Mouse (Mus musculus) gastrocnemius, postnatal 4 days (tissue): Measurements from ENCODE around the gene Zbtb34. TPM values are rescaled to one million over a fixed set of nuclear protein-coding genes. Genes with fewer than 3 reads are reported as not detected.

Experiments used
- DNase-seq, 2 experiments: peaks; one replicate each; pipeline ENCODE4 v3.0.0; 2021 to 2022; ENCODE audit warnings: low spot score in 2 of 2, mixed read lengths in 2 of 2
- total RNA-seq, 2 experiments: library from RNA; stranded (reverse); gene quantifications; 2 replicates each; pipeline ENCODE4 v1.2.3; 2021

Zbtb34 gene
- total RNA-seq, 2 experiments from 2014 or later, result 17.3 to 18.4 TPM

DNA sequence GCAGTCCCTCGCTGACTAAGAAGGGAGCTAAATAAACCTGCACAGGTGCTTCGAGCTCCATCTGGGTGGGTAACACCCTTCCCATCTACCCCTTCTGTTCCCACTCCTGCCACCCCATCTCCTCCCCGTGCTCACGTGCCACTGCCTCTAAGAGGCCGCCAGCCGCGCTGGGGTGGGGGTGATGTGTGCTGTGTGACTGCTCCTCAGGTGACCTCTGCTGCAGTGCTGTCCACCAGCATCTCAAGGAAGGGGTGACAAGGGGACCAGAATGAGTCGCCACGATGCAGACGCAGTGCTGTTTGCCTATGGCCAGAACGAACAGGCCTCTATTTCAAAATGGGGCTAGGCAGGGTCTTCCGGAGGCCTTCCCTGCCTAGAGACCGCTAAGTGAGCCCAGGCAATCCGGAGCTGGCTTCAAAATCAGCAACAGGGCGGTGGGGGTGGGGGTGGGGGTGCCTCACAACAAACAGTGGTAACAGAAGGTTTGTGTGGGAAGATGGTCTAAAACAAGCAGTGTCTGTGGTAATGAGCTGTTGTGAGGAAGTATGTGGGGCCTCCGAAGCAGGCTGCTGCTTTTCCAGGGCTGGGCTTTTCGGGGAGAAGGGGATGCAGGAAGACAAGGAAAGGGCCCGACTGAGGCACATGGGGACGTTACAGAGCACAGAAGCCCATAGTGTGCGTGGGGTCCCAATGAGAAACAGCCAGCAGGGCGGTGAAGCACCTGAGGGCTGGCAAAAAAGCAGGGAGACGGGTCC lies 18.2 kb upstream of the Zbtb34 start:
- no peak for DNase-seq

GRCm38 (mm10) chr2:33446796-33447195 lies 15.7 kb upstream of the Zbtb34 start:
- DNase-seq, result no peak

- DNase-seq, result no peak
These were observed 14.6 kb upstream of the Zbtb34 start for GRCm38 (mm10) chr2:33445741-33446140.

- no peak for DNase-seq
These were observed 13.7 kb upstream of the Zbtb34 start for GRCm38 (mm10) chr2:33444862-33445261.

GRCm38 (mm10) chr2:33444358-33444757 lies 13.2 kb upstream of the Zbtb34 start:
- peak; percentile 71 to 87 for DNase-seq

DNA sequence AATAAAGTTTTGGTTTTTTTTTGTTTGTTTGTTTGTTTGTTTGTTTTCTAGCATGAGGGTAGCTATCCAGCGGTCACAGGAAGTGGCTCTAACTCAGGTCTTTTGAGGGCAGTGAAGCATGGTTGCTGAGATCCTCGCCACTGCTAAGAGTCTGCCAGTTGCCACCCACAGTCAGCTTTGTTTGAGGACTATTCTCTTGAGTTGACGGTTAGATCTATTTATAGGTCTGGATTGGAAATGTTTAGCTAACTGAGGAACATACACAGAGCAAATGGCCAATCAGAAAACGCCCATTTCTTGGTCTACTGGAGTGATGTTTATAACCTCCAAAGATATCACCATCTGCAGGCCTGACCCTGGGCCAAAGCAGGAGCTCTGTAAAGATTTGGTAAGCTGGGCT lies 11.6 kb upstream of the Zbtb34 start:
- no peak for DNase-seq

DNA sequence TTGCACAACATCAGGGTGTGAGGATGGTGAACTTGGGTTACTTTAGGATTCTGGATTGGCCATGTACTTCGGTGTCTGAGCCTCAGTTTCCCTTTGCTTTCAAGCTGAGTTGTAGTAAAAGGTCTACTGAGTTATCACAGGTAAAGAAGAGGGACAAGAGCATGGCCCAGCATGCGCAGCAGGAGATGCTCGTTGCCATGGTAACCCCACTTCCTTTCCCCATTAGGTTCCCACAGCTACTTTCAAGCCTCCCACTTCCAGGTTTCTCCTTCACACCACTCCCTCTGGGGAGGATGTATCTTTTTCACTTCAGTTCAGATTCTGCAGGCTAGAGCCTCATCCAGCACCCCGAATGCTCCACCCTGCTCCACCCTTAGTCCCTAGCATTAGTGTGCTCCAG lies 9.8 kb upstream of the Zbtb34 start:
- DNase-seq, result no peak

DNA sequence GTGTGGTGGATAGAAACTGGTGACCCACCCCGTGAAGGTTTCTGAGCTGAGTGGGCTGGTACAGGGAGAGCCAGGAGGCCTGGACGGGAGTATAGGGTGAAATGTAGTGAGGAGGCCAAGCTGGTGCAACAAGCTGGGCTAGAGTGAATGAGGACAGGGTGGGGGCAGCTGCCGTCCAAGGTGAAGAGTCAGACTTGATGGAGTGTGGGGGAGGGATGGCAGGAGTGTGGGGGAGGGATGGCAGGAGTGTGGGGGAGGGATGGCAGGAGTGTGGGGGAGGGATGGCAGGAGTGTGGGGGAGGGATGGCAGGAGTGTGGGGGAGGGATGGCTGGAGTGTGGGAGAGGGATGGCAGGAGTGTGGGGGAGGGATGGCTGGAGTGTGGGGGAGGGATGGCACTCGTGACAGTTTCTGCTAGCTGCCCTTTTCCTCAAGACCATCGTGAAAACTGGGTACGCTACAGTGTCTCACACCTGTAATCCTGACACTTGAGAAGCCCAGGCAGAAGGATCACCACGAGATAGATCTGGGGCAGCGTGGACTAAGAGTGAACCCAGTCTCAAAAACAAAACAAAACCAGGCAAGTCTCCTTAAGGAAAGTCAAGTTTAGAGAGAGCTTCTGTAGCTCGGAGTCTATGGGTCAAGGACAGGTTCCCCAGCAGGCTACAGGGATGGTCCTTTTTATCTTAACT lies 9.0 kb upstream of the Zbtb34 start:
- DNase-seq, result no peak

DNA sequence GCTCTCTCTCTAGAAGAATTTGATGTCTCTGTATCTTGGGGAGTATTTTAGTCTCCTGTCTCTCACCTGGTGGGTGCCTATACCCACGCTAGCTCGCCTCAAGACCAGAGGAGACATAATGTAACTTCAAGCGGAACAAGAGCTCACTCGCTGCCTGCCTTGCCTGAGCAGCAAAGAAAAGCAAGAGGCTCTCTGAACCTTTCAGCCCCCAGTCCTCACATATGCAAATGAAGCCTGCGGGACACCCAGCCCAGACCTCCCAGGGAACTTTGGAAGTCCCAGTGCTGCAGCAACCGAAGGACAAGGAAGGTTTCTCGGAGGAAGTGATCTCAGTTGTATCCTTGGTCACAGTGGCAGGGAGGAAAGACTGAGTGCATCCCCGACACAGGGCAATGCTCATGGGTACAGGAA lies 8.4 kb upstream of the Zbtb34 start:
- no peak for DNase-seq

- no peak for DNase-seq
These were observed 7.3 kb upstream of the Zbtb34 start for GRCm38 (mm10) chr2:33438377-33438776.

- DNase-seq, result no peak
These were observed 6.1 kb upstream of the Zbtb34 start for GRCm38 (mm10) chr2:33437184-33437583.

DNA sequence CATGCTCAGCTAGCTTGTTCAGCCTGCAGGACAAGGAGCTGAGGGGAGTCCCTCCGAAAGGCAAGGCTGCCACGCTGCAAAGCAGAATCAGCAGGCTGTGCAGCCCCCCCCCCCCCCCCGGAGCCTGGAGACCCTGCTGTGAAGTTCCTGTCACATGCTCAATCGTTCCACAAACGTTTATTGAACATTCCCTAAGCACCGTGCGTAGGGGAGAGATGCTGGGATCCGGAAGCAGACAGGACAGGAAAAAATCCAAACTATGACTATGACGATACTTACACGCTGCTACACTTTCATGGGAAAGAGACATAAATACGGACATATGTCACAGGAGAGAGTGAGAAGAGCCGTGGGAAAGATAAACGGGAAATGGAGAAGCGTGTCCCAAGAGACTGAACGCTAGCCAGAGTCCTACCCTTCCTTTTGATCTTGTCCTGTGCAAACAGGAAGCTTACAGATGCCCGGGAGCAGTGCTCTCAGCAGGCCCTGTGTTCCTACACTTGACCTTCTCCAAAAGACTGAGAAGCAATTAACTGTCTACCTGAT lies 5.0 kb upstream of the Zbtb34 start:
- DNase-seq, result no peak

DNA sequence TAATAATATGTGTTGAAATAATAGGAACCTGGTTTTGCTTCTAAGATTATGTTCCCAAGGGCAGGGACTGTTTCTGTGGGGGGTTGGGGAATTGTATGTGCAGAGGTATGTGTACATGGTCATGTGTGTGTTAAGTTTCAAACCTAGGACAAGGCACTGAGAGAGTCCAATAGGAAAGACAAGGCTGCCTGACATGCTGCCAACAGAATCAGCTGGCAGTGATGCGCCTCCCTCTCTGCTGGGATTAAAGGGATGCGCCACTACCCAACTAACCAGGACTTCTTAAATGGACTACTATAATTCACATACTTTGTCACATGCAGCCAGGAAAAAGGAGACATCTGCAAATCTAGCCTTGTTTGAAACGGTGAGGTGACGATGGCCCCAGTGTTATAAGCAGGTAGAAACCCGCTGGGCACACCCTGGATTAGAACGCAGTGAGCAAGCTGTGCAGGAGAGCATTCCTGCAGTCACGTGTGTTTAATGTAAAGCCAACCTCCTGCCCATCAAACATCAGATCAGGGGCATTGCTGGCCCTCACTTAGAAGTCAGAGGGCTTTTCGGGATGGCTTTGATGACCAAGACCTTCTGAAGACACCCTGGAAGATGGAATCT lies 4.0 kb upstream of the Zbtb34 start:
- DNase-seq, result no peak

DNA sequence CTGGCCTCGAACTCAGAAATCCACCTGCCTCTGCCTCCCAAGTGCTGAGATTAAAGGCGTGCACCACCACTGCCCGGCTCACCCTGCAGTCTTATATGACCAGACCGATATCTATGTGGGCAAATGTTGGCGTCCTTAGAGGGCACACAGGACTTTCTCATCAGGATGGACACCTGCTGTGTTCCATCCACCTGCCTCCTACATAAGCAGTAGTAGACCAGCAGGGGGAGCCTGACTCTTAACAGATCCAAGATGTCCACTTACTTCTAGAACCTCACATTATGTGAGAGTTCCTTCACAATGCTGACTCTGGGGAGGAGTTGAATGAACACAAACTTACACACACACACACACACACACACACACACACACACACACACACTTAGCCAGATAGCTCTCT lies 1.8 kb upstream of the Zbtb34 start:
- peak in 1 of 2 experiments; percentile 48 for DNase-seq

DNA sequence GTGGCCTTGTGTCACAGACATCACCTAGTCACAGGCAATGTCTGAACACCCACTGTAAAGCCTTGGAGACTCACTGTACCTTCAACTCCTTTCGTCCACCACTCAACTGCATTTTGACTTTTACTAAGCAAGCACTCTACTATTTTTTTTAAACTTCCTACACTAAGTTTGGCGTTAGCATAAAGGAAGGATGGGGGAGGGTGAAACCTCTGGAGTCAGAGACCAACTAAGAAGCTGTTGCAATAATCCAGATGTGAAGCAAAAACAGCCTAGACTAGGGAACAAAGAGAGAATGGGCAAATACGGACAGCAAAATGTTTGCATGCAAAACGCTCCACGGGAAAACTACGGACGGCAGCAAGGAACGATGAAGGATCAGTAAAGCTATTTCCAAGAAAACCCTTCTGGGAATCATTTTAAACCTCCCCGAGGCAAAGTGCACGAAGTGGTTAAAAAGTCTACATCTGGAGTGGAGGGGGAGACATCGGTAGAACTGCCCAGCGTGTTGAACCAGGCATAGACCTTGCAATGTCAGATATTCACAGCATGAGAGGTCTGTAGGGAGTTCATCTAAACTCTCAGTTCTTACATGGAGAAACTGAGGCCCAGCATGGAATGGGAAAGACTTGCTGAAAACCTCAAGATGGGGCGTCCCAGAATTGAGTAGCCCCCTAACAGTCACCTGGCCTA lies 898 bp downstream of the Zbtb34 start:
- DNase-seq, result no peak

DNA sequence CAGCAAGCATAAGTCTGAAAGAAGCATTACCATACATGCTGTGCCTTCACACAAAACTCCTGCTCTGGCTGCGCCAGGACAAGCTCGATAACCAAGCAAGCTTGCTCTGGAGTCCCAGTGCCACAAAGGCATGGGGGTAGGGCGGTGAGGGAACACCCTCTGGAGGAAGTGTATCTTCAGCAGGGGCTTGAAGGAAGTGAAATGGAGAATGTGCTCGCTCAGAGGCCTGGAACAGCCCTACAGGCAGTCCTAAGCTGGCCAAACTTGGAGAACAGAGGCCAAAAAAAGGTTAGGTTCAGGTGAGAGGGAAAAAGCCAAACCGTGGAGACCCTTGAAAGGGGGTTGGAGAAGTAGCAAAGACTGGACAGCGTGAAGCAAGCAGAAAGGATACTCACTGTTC lies 1.8 kb downstream of the Zbtb34 start:
- DNase-seq, result no peak

DNA sequence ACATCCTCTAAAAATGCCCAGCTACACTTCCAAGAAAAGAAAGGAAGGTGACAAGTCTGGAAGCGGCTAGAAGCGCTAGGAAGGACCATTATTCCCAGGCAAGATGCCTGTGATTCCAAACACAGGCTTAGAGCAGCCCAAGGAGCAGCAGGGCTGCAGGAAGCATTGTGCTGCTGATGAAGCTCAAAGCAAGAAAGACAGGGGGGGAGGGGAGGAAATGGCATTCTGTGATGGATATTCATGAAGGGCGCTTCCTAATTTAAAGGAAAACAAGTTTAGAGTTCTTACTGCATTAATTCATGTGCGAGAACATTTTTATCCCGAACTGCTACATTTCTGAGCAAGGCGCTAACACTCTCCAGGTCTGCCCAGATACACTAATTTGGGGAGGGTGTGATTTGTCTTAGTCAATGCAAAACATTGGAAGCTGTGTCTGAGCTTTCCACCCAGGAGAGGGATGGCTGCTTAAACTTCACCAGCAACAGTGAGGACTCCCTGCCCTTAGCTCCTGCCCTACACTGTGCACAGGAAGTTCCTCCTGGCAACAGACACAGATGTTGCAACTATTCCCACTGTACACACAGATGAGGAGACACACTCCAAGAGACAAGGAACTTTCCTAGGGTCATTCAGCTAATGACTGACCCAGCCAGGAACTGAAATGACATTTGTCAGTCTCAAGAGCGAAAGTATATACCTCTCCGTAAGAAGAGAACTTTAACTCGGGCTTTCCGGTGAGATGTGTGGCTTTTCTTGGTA lies 4.3 kb downstream of the Zbtb34 start:
- DNase-seq, result no peak

GRCm38 (mm10) chr2:33417454-33417853 lies 13.7 kb downstream of the Zbtb34 start:
- no peak for DNase-seq

DNA sequence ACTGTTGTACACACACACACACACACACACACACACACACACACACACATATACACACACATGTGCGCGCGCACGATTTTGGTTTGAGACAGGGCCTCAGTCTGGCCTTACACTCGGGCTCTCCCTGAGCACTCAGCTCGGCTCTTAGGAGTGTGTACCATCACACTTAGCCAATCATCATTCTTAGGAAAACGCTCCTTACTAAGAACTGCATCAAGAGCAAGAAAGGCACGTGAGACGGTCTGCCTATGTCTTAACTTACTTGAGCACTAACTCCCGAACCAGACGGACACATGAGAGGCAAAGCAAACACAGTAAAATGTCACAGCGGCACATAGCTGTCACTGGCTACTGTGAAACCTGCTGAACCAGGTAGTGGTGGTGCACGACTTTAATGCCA lies 17.1 kb downstream of the Zbtb34 start:
- no peak for DNase-seq

- DNase-seq, result no peak
These were observed 19.0 kb downstream of the Zbtb34 start for GRCm38 (mm10) chr2:33412111-33412510.

DNA sequence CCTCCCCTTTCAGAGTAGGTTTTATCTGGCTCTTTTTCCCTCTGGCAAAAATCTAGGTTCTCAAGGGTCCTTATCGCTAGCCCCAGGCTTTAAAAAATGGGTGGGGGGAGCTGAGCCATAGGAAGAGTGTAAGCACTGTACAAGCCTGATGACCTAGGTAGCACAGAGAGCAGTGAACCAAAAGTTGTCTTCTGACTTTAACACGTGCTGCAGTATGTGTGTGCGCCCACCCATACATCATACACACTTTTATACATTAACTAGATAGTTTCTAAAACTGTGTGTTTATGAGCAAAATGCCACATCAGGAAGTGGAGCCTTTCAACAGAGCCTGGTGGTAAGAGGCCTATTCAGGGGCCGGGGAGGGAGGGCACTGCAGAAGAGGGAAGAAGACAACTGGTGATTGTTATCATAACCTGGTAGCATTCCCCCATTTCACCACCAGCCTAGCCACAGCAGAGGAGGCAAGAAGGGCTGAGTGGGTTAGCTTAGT lies 27.6 kb downstream of the Zbtb34 start:
- no peak for DNase-seq
